Mouse (Mus musculus) embryonic facial prominence, embryonic 13.5 days (tissue): Measurements from ENCODE around the gene Cdc42bpa. TPM values are rescaled to one million over a fixed set of nuclear protein-coding genes. Genes with fewer than 3 reads are reported as not detected.

ENCODE experiments used
- ATAC-seq: fragments of 200-750 bp; cut with Nextera tagmentation; 2 replicates; pipeline ENCODE4 v1.8.0; 2017; ENCODE audit warnings: low read depth; ENCODE audit not compliant: insufficient number of reproducible peaks, insufficient read depth, low FRiP score, low TSS enrichment
- H3K27ac ChIP-seq: fragments of 300-500 bp; sonication (generic); 2 replicates; pipeline ENCODE4 v1.5.1; 2015; ENCODE audit warnings: moderate library complexity, mild to moderate bottlenecking, inconsistent platforms
- H3K27me3 ChIP-seq: fragments of 300-500 bp; sonication (generic); 2 replicates; pipeline ENCODE4 v1.6.1; 2015; ENCODE audit warnings: mild to moderate bottlenecking, inconsistent platforms
- H3K36me3 ChIP-seq: fragments of 300-500 bp; sonication (generic); 2 replicates; pipeline ENCODE4 v1.6.1; 2015; ENCODE audit warnings: mild to moderate bottlenecking, inconsistent platforms
- H3K4me1 ChIP-seq: fragments of 300-500 bp; sonication (generic); 2 replicates; pipeline ENCODE4 v1.6.1; 2015; ENCODE audit warnings: inconsistent platforms
- H3K4me2 ChIP-seq: fragments of 300-500 bp; sonication (generic); 2 replicates; pipeline ENCODE4 v1.6.1; 2015; ENCODE audit warnings: moderate library complexity, mild to moderate bottlenecking, inconsistent platforms
- H3K4me3 ChIP-seq: fragments of 300-500 bp; sonication (generic); 2 replicates; pipeline ENCODE4 v1.5.1; 2015; ENCODE audit warnings: mild to moderate bottlenecking, inconsistent platforms
- H3K9ac ChIP-seq: fragments of 300-500 bp; sonication (generic); 2 replicates; pipeline ENCODE4 v1.6.1; 2015; ENCODE audit warnings: mild to moderate bottlenecking, inconsistent platforms
- H3K9me3 ChIP-seq: fragments of 300-500 bp; sonication (generic); 2 replicates; pipeline ENCODE4 v1.6.1; 2016; ENCODE audit warnings: inconsistent platforms
- WGBS: fragments of 180-500 bp; shearing (Covaris S2); methylation state at CpG from one replicate; pipeline ENCODE4 v1.1.7; 2015; ENCODE audit warnings: mixed read lengths; 5-methylcytosine and 5-hydroxymethylcytosine counted together
- polyA plus RNA-seq: library from polyadenylated mRNA; unstranded; fragments of >200 nt; fragmentation: Nextera tagmentation; extraction: Ambion mirVana; gene quantifications from 2 replicates; pipeline ENCODE4 v1.2.1, GENCODE M21; 2015

Gene Cdc42bpa
- polyA plus RNA-seq, 1 experiment from 2014 or later = 21.1 TPM

GRCm38 (mm10) chr1:180045172-180045571 is 84.9 kb downstream of the Cdc42bpa start:
- Histone ChIP-seq H3K36me3 (peaks cover 21% of the 10 kb centered on the region), H3K9ac (no peak overlapping the region), H3K27me3 (no peaks in the 10 kb centered on the region), H3K4me2 (no peak overlapping the region), H3K27ac (no peak overlapping the region), H3K4me1 (no peaks in the 10 kb centered on the region), H3K4me3 (no peak overlapping the region), H3K9me3 (no peaks in the 10 kb centered on the region)
- no peak for ATAC-seq

- Histone ChIP-seq H3K27me3 (no peaks in the 10 kb centered on the region), H3K9me3 (no peaks in the 10 kb centered on the region), H3K4me3 (no peak overlapping the region), H3K4me1 (no peaks in the 10 kb centered on the region), H3K36me3 (peaks cover 4% of the 10 kb centered on the region; the same call in 1 of the 2 replicates), H3K9ac (no peak overlapping the region), H3K27ac (no peak overlapping the region), H3K4me2 (no peak overlapping the region)
- no peak for ATAC-seq
- 88% methylated on average over 1 of the region's 1 CpGs for WGBS
Observed at GRCm38 (mm10) chr1:180089176-180089575, 128.9 kb downstream of the Cdc42bpa start.

GRCm38 (mm10) chr1:180098426-180098825 is 138.2 kb downstream of the Cdc42bpa start:
- Histone ChIP-seq H3K4me1 (no peaks in the 10 kb centered on the region), H3K9ac (no peak overlapping the region), H3K36me3 (peaks cover 25% of the 10 kb centered on the region), H3K4me2 (no peak overlapping the region), H3K27ac (no peak overlapping the region), H3K9me3 (no peaks in the 10 kb centered on the region), H3K27me3 (no peaks in the 10 kb centered on the region), H3K4me3 (no peak overlapping the region)
- no peak for ATAC-seq
- WGBS = 83% methylated on average over 5 of the region's 5 CpGs

- no peaks in the 10 kb centered on the region for H3K27me3 ChIP-seq
- H3K36me3 ChIP-seq = peaks cover 9% of the 10 kb centered on the region; the same call in 1 of the 2 replicates
- no peak overlapping the region for H3K4me2 ChIP-seq
- peaks cover 5% of the 10 kb centered on the region; the same call in 1 of the 2 replicates for H3K4me1 ChIP-seq
- no peak for ATAC-seq
- H3K9ac ChIP-seq = no peak overlapping the region
- 72% methylated on average over 3 of the region's 3 CpGs for WGBS
- no peak overlapping the region for H3K27ac ChIP-seq
- H3K4me3 ChIP-seq = no peak overlapping the region
- no peaks in the 10 kb centered on the region for H3K9me3 ChIP-seq
Observed at GRCm38 (mm10) chr1:180104567-180104966, 144.3 kb downstream of the Cdc42bpa start.

- ATAC-seq = no peak
- no peaks in the 10 kb centered on the region for H3K9me3 ChIP-seq
- H3K9ac ChIP-seq = no peak overlapping the region
- no peaks in the 10 kb centered on the region for H3K27me3 ChIP-seq
- no peak overlapping the region for H3K27ac ChIP-seq
- WGBS = 58% methylated on average over 5 of the region's 5 CpGs
- H3K4me3 ChIP-seq = no peak overlapping the region
- H3K4me2 ChIP-seq = no peak overlapping the region
- H3K4me1 ChIP-seq = peaks cover 5% of the 10 kb centered on the region; the same call in 1 of the 2 replicates
- peaks cover 18% of the 10 kb centered on the region for H3K36me3 ChIP-seq
Observed at GRCm38 (mm10) chr1:180109050-180109449, 148.8 kb downstream of the Cdc42bpa start.

GRCm38 (mm10) chr1:180116525-180116924 is 156.3 kb downstream of the Cdc42bpa start:
- no peak overlapping the region for H3K9ac ChIP-seq
- H3K4me1 ChIP-seq = no peaks in the 10 kb centered on the region
- no peak overlapping the region for H3K4me2 ChIP-seq
- H3K27me3 ChIP-seq = no peaks in the 10 kb centered on the region
- peaks cover 26% of the 10 kb centered on the region for H3K36me3 ChIP-seq
- ATAC-seq = no peak
- no peak overlapping the region for H3K27ac ChIP-seq
- 88% methylated on average over 1 of the region's 1 CpGs for WGBS
- H3K9me3 ChIP-seq = no peaks in the 10 kb centered on the region
- H3K4me3 ChIP-seq = no peak overlapping the region

GRCm38 (mm10) chr1:180118233-180118632 is 158.0 kb downstream of the Cdc42bpa start:
- WGBS = 82% methylated on average over 8 of the region's 8 CpGs
- no peak for ATAC-seq
- H3K9ac ChIP-seq = no peak overlapping the region
- no peak overlapping the region for H3K4me3 ChIP-seq
- no peaks in the 10 kb centered on the region for H3K4me1 ChIP-seq
- no peaks in the 10 kb centered on the region for H3K27me3 ChIP-seq
- H3K27ac ChIP-seq = no peak overlapping the region
- no peak overlapping the region for H3K4me2 ChIP-seq
- H3K9me3 ChIP-seq = no peaks in the 10 kb centered on the region
- H3K36me3 ChIP-seq = peaks cover 23% of the 10 kb centered on the region

- Histone ChIP-seq H3K36me3 (peaks cover 8% of the 10 kb centered on the region), H3K9me3 (no peaks in the 10 kb centered on the region), H3K9ac (no peak overlapping the region), H3K27me3 (no peaks in the 10 kb centered on the region), H3K4me2 (no peak overlapping the region), H3K4me3 (no peak overlapping the region), H3K4me1 (no peaks in the 10 kb centered on the region), H3K27ac (no peak overlapping the region)
- WGBS = 97% methylated on average over 5 of the region's 5 CpGs
- no peak for ATAC-seq
Observed at GRCm38 (mm10) chr1:180128077-180128792, 168.0 kb downstream of the Cdc42bpa start.

GRCm38 (mm10) chr1:180131402-180131801 is 171.1 kb downstream of the Cdc42bpa start:
- Histone ChIP-seq H3K36me3 (peaks cover 9% of the 10 kb centered on the region), H3K9me3 (no peaks in the 10 kb centered on the region), H3K27me3 (no peaks in the 10 kb centered on the region), H3K4me2 (no peak overlapping the region), H3K9ac (no peak overlapping the region), H3K27ac (no peak overlapping the region), H3K4me1 (no peaks in the 10 kb centered on the region), H3K4me3 (no peak overlapping the region)
- 61% methylated on average over 3 of the region's 3 CpGs for WGBS
- no peak for ATAC-seq

GRCm38 (mm10) chr1:180132187-180132586 is 171.9 kb downstream of the Cdc42bpa start:
- Histone ChIP-seq H3K9me3 (no peaks in the 10 kb centered on the region), H3K27ac (no peak overlapping the region), H3K4me3 (no peak overlapping the region), H3K4me1 (no peaks in the 10 kb centered on the region), H3K27me3 (no peaks in the 10 kb centered on the region), H3K36me3 (peaks cover 15% of the 10 kb centered on the region), H3K4me2 (no peak overlapping the region), H3K9ac (no peak overlapping the region)
- WGBS = 74% methylated on average over 4 of the region's 4 CpGs
- ATAC-seq = no peak

GRCm38 (mm10) chr1:180139158-180139557 is 178.9 kb downstream of the Cdc42bpa start:
- Histone ChIP-seq H3K27me3 (no peaks in the 10 kb centered on the region), H3K4me1 (peaks cover 5% of the 10 kb centered on the region; the same call in 1 of the 2 replicates), H3K4me3 (no peak overlapping the region), H3K36me3 (peaks cover 44% of the 10 kb centered on the region), H3K4me2 (no peak overlapping the region), H3K9me3 (no peaks in the 10 kb centered on the region), H3K27ac (peak overlapping the region; percentile 44; the same call in 1 of the 2 replicates), H3K9ac (no peak overlapping the region)
- no peak for ATAC-seq
- 45% methylated on average over 4 of the region's 4 CpGs for WGBS

GRCm38 (mm10) chr1:180140970-180141369 is 180.7 kb downstream of the Cdc42bpa start:
- peaks cover 5% of the 10 kb centered on the region; the same call in 1 of the 2 replicates for H3K4me1 ChIP-seq
- 95% methylated on average over 2 of the region's 2 CpGs for WGBS
- H3K4me2 ChIP-seq = no peak overlapping the region
- no peak overlapping the region for H3K9ac ChIP-seq
- no peak overlapping the region for H3K27ac ChIP-seq
- no peaks in the 10 kb centered on the region for H3K27me3 ChIP-seq
- H3K36me3 ChIP-seq = peaks cover 50% of the 10 kb centered on the region
- ATAC-seq = no peak
- H3K9me3 ChIP-seq = no peaks in the 10 kb centered on the region
- H3K4me3 ChIP-seq = no peak overlapping the region
